Mouse (Mus musculus) liver, embryonic 13.5 days (tissue): Measurements from ENCODE around the gene Ugt1a6a. TPM values are rescaled to one million over a fixed set of nuclear protein-coding genes. Genes with fewer than 3 reads are reported as not detected.

Source experiments
- ATAC-seq: fragments of 200-750 bp; cut with Nextera tagmentation; 2 replicates; pipeline ENCODE4 v1.8.0; 2017; ENCODE audit warnings: low read depth, mild to moderate bottlenecking, moderate number of reproducible peaks, moderate library complexity
- DNase-seq: peaks from one replicate; pipeline ENCODE4 v3.0.0; 2022
- H3K27ac ChIP-seq: fragments of 300-500 bp; sonication (generic); 2 replicates; pipeline ENCODE4 v1.5.1; 2015; ENCODE audit warnings: moderate library complexity, mild to moderate bottlenecking, inconsistent platforms
- H3K27me3 ChIP-seq: fragments of 300-500 bp; sonication (generic); 2 replicates; pipeline ENCODE4 v1.6.1; 2015; ENCODE audit warnings: mild to moderate bottlenecking, inconsistent platforms
- H3K36me3 ChIP-seq: fragments of 300-500 bp; sonication (generic); 2 replicates; pipeline ENCODE4 v1.6.1; 2015; ENCODE audit warnings: mild to moderate bottlenecking, inconsistent platforms
- H3K4me1 ChIP-seq: fragments of 300-500 bp; sonication (generic); replicated peaks from 2 replicates; pipeline ENCODE4 v1.6.1; 2015; ENCODE audit warnings: inconsistent platforms
- H3K4me2 ChIP-seq: fragments of 300-500 bp; sonication (generic); 2 replicates; pipeline ENCODE4 v1.6.1; 2015; ENCODE audit warnings: inconsistent platforms, mild to moderate bottlenecking, moderate library complexity
- H3K4me3 ChIP-seq: fragments of 300-500 bp; sonication (generic); replicated peaks from 2 replicates; pipeline ENCODE4 v1.5.1; 2015; ENCODE audit warnings: mild to moderate bottlenecking, inconsistent platforms
- H3K9ac ChIP-seq: fragments of 300-500 bp; sonication (generic); 2 replicates; pipeline ENCODE4 v1.6.1; 2015; ENCODE audit warnings: mild to moderate bottlenecking, inconsistent platforms
- H3K9me3 ChIP-seq: fragments of 300-500 bp; sonication (generic); replicated peaks from 2 replicates; pipeline ENCODE4 v1.6.1; 2016; ENCODE audit warnings: inconsistent platforms
- WGBS: fragments of 180-500 bp; shearing (Covaris S2); methylation state at CpG from one replicate; pipeline ENCODE4 v1.1.7; 2015; ENCODE audit not compliant: insufficient replicate concordance; 5-methylcytosine and 5-hydroxymethylcytosine counted together
- polyA plus RNA-seq: library from polyadenylated mRNA; unstranded; fragments of >200 nt; fragmentation: Nextera tagmentation; extraction: Ambion mirVana; gene quantifications from 2 replicates; pipeline ENCODE4 v1.2.1, GENCODE M21; 2015

The Ugt1a6a gene
- polyA plus RNA-seq, 1 experiment from 2014 or later, result 3.4 TPM

- Histone ChIP-seq H3K9ac (no peak overlapping the region), H3K27ac (no peak overlapping the region), H3K9me3 (peaks cover 75% of the 10 kb centered on the region), H3K4me1 (no peaks in the 10 kb centered on the region), H3K4me2 (no peak overlapping the region), H3K36me3 (no peaks in the 10 kb centered on the region), H3K27me3 (no peaks in the 10 kb centered on the region), H3K4me3 (no peak overlapping the region)
- WGBS, result 60% methylated on average over 6 of the region's 6 CpGs
- ATAC-seq (no peak), DNase-seq (no peak)
Observed at GRCm38 (mm10) chr1:88245881-88246280, 111.3 kb downstream of the Ugt1a6a start.

DNA sequence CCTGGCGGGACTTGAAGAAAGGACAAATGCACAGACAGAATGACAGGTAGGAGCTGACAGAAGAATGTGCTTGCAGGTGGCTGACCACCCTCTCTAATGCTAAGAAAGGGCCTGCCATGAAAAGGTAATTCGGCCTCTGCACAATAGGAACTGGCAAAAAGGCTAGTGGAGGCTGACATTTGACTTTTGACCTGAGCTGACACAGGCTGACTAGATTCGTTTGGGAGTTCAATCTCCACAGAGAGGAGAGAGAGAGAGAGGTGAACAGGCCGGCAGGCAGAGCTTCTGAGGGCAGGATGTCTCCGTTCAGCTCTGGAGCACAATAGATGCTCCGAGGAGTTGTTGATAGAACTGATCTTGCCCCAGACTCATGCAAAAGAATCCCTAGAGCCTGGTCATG lies 111.8 kb downstream of the Ugt1a6a start:
- Histone ChIP-seq H3K36me3 (no peaks in the 10 kb centered on the region), H3K27ac (no peak overlapping the region), H3K9ac (no peak overlapping the region), H3K4me3 (no peak overlapping the region), H3K9me3 (peaks cover 72% of the 10 kb centered on the region), H3K4me1 (no peaks in the 10 kb centered on the region), H3K27me3 (no peaks in the 10 kb centered on the region), H3K4me2 (no peak overlapping the region)
- DNase-seq (no peak), ATAC-seq (no peak)
- WGBS, result 35% methylated on average over 6 of the region's 6 CpGs

DNA sequence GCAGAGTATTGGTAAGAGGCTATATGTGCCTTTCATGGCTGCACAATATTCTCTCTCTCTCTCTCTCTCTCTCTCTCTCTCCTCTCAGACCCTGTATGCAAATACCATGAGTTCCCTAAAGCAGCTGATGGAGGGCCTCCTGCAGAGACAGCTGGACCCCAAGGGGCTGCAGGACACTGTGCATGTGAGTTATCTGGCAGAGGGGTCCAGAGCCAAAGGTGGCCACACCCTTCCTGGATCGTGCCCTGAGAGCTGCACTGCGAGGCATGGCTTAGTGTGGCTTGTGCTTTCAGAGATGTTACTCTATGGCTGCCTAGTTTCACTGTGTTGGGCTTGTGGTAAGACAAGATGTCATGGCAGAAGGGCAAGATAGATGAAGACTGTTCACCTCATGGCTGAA lies 113.1 kb downstream of the Ugt1a6a start:
- no peak overlapping the region for H3K27ac ChIP-seq
- no peak overlapping the region for H3K4me2 ChIP-seq
- peaks cover 78% of the 10 kb centered on the region for H3K9me3 ChIP-seq
- H3K36me3 ChIP-seq, result no peaks in the 10 kb centered on the region
- no peaks in the 10 kb centered on the region for H3K4me1 ChIP-seq
- H3K27me3 ChIP-seq, result no peaks in the 10 kb centered on the region
- WGBS, result 27% methylated on average over 2 of the region's 2 CpGs
- no peak overlapping the region for H3K4me3 ChIP-seq
- DNase-seq (no peak), ATAC-seq (no peak; the same call in 1 of the 2 replicates)
- no peak overlapping the region for H3K9ac ChIP-seq

DNA sequence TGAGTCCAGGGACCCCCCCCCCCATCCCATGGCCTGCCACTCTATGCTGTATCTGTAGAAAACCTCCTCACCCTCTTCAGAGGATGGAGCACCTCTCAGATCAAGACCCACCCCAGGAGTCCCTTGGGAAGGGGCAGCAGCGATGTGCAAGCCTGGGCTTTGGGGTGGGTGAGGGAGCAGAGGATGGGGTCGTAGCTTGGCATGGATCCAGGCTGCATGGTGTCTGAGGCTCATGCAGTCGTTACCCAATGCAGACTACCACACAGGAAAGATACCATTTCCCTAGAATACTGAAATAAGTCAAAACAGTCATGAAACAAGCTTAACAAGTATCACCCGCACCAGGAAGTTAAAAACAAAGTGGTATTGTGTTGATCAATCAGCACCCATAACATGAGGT lies 114.0 kb downstream of the Ugt1a6a start:
- no peak overlapping the region for H3K4me3 ChIP-seq
- H3K36me3 ChIP-seq, result no peaks in the 10 kb centered on the region
- H3K9me3 ChIP-seq, result peaks cover 79% of the 10 kb centered on the region
- whole genome bisulfite sequencing, result 49% methylated on average over 4 of the region's 4 CpGs
- no peaks in the 10 kb centered on the region for H3K27me3 ChIP-seq
- no peak overlapping the region for H3K9ac ChIP-seq
- H3K4me2 ChIP-seq, result no peak overlapping the region
- no peak for DNase-seq
- no peak overlapping the region for H3K27ac ChIP-seq
- no peaks in the 10 kb centered on the region for H3K4me1 ChIP-seq
- no peak for ATAC-seq

- Histone ChIP-seq H3K9me3 (peaks cover 74% of the 10 kb centered on the region), H3K4me3 (no peak overlapping the region), H3K4me2 (no peak overlapping the region), H3K4me1 (no peaks in the 10 kb centered on the region), H3K9ac (no peak overlapping the region), H3K27me3 (no peaks in the 10 kb centered on the region), H3K36me3 (no peaks in the 10 kb centered on the region), H3K27ac (no peak overlapping the region)
- ATAC-seq, result no peak
- DNase-seq, result no peak
- WGBS, result 61% methylated on average over 7 of the region's 7 CpGs
Observed at GRCm38 (mm10) chr1:88249596-88249995, 115.0 kb downstream of the Ugt1a6a start.

DNA sequence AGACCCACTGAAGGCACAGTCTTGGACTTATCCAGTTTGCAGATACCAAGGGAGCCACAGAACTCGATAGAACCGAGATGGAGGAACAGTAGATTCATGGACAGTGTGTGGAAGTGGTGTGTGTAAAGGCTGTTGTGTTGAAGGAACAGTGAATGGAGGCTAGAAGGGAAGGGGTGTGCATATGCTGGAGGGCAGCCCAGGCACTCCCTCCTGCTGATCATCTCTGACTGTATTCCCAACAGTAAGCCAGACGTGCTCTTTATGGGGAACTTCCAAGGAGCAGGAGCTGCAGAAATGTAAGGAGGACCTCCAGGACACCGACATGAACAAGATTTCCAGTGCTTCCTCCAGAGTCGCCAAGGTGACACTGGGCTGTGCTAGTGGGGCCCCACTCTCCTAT lies 115.4 kb downstream of the Ugt1a6a start:
- H3K9ac ChIP-seq, result no peak overlapping the region
- H3K4me1 ChIP-seq, result no peaks in the 10 kb centered on the region
- no peaks in the 10 kb centered on the region for H3K27me3 ChIP-seq
- no peaks in the 10 kb centered on the region for H3K36me3 ChIP-seq
- WGBS, result 57% methylated on average over 5 of the region's 5 CpGs
- DNase-seq (no peak), ATAC-seq (no peak)
- H3K4me3 ChIP-seq, result no peak overlapping the region
- H3K27ac ChIP-seq, result no peak overlapping the region
- H3K9me3 ChIP-seq, result peaks cover 74% of the 10 kb centered on the region
- no peak overlapping the region for H3K4me2 ChIP-seq

- ATAC-seq (no peak), DNase-seq (no peak)
- no peaks in the 10 kb centered on the region for H3K27me3 ChIP-seq
- no peak overlapping the region for H3K4me2 ChIP-seq
- no peak overlapping the region for H3K9ac ChIP-seq
- H3K27ac ChIP-seq, result no peak overlapping the region
- WGBS, result 59% methylated on average over 8 of the region's 8 CpGs
- H3K36me3 ChIP-seq, result no peaks in the 10 kb centered on the region
- H3K4me3 ChIP-seq, result no peak overlapping the region
- H3K4me1 ChIP-seq, result no peaks in the 10 kb centered on the region
- peaks cover 73% of the 10 kb centered on the region for H3K9me3 ChIP-seq
Observed at GRCm38 (mm10) chr1:88253106-88253505, 118.5 kb downstream of the Ugt1a6a start.

DNA sequence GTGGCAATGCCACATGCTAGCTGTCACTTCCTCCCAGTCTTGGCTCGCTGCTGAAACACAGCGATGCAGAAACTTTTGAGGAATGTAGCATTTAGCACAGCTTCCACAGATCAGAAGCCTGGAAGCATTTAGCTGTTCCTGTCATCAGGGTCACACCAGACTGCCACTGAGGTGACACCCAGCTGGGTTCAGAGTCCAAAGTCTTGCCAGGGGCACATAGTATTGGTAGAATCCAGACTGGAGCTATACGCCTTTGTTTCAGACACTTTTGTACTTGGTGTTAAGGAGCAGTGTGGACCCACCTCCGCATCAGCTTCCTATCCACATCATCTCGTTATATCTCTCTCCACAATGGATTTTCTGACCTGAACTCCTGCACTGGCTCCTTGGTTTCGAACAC lies 118.9 kb downstream of the Ugt1a6a start:
- Histone ChIP-seq H3K9ac (no peak overlapping the region), H3K4me1 (no peaks in the 10 kb centered on the region), H3K9me3 (peaks cover 70% of the 10 kb centered on the region), H3K27me3 (no peaks in the 10 kb centered on the region), H3K27ac (no peak overlapping the region), H3K4me2 (no peak overlapping the region), H3K36me3 (no peaks in the 10 kb centered on the region), H3K4me3 (no peak overlapping the region)
- DNase-seq (no peak), ATAC-seq (peak; percentile 11; the same call in 1 of the 2 replicates)
- 57% methylated on average over 6 of the region's 6 CpGs for WGBS

DNA sequence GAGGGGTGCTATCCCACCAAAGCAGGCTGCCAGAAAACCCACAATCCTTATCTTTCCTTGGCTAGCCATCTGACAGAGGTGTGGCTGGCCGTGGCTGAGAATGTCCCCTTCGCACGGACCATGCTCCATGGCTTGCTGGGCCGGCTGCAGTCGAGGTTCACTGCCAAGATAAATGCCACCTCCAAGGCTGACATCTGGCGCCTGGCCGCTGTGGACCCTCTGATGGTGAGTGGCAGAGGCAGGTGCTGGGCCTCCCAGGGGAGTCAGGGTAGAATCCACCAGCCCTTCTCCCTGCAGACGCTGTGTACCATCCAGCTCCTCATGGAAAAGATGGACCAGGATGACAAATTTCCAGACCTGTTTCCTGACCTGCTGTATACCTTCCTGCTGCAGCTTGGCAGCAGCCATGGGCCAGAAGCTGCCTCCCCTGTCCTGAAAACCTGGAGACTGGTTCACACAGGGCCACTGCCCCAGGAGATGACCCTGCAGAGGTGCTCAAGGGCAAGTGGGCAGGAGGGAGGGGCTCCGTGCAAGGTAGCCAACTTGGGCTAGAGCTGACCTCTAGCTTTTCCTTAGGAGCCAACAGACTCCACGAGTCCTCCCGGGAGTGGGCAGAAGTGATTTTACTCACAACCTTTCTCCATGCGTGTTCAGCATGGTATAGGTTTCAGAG lies 120.3 kb downstream of the Ugt1a6a start:
- Histone ChIP-seq H3K9ac (no peak overlapping the region), H3K4me3 (no peak overlapping the region), H3K27ac (no peak overlapping the region), H3K9me3 (peaks cover 59% of the 10 kb centered on the region), H3K27me3 (no peaks in the 10 kb centered on the region), H3K4me2 (no peak overlapping the region), H3K36me3 (peaks cover 5% of the 10 kb centered on the region), H3K4me1 (peaks cover 9% of the 10 kb centered on the region)
- DNase-seq (no peak), ATAC-seq (0 out of 2 replicates have a peak, but pooled peaks have one; percentile 6)
- 68% methylated on average over 12 of the region's 12 CpGs for WGBS

- no peak for ATAC-seq
- Histone ChIP-seq H3K9ac (no peak overlapping the region), H3K4me2 (no peak overlapping the region), H3K36me3 (peaks cover 10% of the 10 kb centered on the region), H3K4me1 (peaks cover 15% of the 10 kb centered on the region), H3K4me3 (no peak overlapping the region), H3K9me3 (peaks cover 53% of the 10 kb centered on the region), H3K27me3 (no peaks in the 10 kb centered on the region), H3K27ac (no peak overlapping the region)
- WGBS, result 45% methylated on average over 2 of the region's 2 CpGs
- no peak for DNase-seq
Observed at GRCm38 (mm10) chr1:88255466-88255857, 120.9 kb downstream of the Ugt1a6a start.

DNA sequence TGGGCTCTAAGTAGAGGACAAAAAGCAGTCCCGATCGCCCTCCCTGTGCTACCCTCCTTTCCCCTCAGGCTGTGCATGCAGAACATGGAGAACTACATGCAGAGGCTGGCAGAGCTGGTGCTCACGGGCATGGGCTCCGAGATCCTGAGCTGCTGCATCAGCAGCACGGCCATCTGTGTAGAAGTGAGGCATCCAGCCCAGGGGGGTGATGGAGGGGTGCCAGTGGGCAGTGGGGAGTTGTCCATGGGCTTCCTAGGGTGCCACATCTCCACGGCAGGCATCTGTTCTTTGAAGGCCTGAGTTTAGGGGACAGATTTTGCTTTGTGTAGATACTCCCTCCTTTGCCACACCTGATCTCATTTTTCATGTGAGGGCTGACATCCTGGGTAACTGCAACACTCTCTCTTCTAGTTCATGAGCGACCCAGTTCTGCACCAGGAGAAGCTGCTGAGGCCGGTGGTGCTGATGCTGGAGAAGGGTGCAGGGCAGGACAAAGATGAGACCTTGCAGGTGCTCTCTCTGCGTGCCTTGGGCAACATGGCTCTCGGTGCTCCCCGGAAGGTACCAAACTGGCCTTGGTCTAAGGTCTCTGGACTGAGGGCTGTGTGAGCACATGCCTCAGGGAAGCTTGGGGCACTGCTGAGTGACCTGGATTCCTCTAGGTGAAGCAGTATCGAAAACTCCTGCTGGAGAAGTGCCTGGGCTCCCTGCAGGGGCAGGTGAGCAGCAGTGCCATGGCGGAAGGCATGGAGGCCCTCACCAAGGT lies 121.6 kb downstream of the Ugt1a6a start:
- peaks cover 17% of the 10 kb centered on the region for H3K36me3 ChIP-seq
- H3K9ac ChIP-seq, result no peak overlapping the region
- H3K4me2 ChIP-seq, result no peak overlapping the region
- no peak overlapping the region for H3K4me3 ChIP-seq
- no peaks in the 10 kb centered on the region for H3K27me3 ChIP-seq
- H3K27ac ChIP-seq, result no peak overlapping the region
- DNase-seq (no peak), ATAC-seq (no peak)
- WGBS, result 62% methylated on average over 13 of the region's 13 CpGs
- H3K9me3 ChIP-seq, result peaks cover 47% of the 10 kb centered on the region
- peaks cover 22% of the 10 kb centered on the region for H3K4me1 ChIP-seq
